Mouse (Mus musculus) sigmoid colon, adult 10 weeks (tissue): ENCODE data around the gene Lca5. TPM values are rescaled to one million over a fixed set of nuclear protein-coding genes. Genes with fewer than 3 reads are reported as not detected.

ENCODE experiments used
- polyA plus RNA-seq: library from polyadenylated mRNA; stranded (reverse); fragments of 350-450 nt; fragmentation: Illumina TruSeq; extraction: RNeasy Lipid Tissue Mini Kit (QIAGEN cat#74804); gene quantifications from one replicate; pipeline ENCODE4 v1.2.3, GENCODE M21; 2014; ENCODE audit warnings: low read depth, low replicate concordance

The Lca5 gene
- 5.6 TPM for polyA plus RNA-seq

DNA sequence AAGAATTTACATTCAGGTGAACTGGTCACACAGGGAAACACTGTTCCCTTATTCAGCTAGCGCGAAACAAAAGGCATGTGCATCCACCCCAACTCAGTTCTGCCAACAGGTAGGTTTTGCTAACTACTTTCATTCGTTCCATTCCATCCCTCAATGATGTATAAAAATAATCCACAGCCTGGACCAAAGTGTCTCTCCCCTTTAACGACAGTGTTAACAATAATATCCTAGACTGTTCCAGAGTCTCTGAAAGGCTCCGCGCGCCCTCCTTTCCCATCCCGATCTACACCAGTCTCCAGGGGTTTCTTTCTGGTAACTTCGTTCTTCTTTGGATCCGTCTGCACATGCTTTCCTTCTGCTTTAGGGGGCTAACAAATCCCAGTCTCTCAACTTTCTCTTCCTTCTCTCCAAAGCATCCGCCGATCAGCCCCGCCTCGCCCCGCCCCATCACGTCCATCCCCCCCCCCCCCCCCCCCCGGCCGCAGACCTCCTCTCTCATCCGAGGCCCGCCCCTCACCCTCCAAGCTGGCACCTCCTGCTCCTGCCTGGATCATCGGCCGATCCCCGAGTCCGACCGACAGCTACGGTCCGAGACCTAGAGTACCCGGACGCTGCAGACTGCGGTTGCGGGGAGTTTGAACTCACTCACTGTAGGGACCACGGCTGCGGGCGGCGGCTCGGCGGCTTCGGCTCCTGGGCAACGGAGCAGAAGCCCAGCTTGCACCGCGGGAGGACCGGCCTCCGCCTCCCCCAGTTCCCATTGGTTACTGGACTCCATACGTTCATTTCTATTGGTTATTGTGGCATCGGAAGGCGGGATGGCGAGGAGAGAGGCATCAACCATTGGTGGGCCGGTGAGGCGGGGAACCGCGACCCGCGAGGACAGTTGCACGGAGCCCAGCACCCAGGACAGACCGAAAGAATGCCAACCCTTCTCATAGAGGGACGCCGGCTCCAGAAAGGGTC lies at the start of gene Lca5:
Gene Lca5, minus strand, starts transcription at position 736 of the 966 bp plus-strand sequence.

Other genes with a start within 250 kb of the Lca5 start
- 152 TPM for gene Sh3bgrl2, start 107.2 kb upstream of the Lca5 start, polyA plus RNA-seq